Mouse (Mus musculus) midbrain, embryonic 11.5 days (tissue): ENCODE results near the gene Trp53bp2. TPM values are rescaled to one million over a fixed set of nuclear protein-coding genes. Genes with fewer than 3 reads are reported as not detected.
A peak's percentile ranks its signal among the peaks of the same experiment; 100 is the strongest.

Experiments
- ATAC-seq: fragments of 200-750 bp; cut with Nextera tagmentation; 2 replicates; pipeline ENCODE4 v1.8.0; 2017; ENCODE audit warnings: moderate TSS enrichment, moderate library complexity; ENCODE audit not compliant: low FRiP score
- DNase-seq: peaks from one replicate; pipeline ENCODE4 v3.0.0; 2015; ENCODE audit warnings: low spot score; ENCODE audit errors: missing footprints
- H3K27ac ChIP-seq: fragments of 300-500 bp; sonication (generic); 2 replicates; pipeline ENCODE4 v1.5.1; 2014; ENCODE audit warnings: low read depth, low read length
- H3K27me3 ChIP-seq: fragments of 300-500 bp; sonication (generic); 2 replicates; pipeline ENCODE4 v1.6.1; 2014; ENCODE audit warnings: mild to moderate bottlenecking, low read length, moderate library complexity, mixed read lengths; ENCODE audit not compliant: control insufficient read depth, insufficient read depth
- H3K36me3 ChIP-seq: fragments of 300-500 bp; sonication (generic); 2 replicates; pipeline ENCODE4 v1.6.1; 2014; ENCODE audit warnings: mild to moderate bottlenecking, low read length, moderate library complexity, mixed read lengths; ENCODE audit not compliant: control insufficient read depth, insufficient read depth
- H3K4me1 ChIP-seq: fragments of 300-500 bp; sonication (generic); 2 replicates; pipeline ENCODE4 v1.6.1; 2014; ENCODE audit warnings: low read length; ENCODE audit not compliant: control insufficient read depth, insufficient read depth
- H3K4me2 ChIP-seq: fragments of 300-500 bp; sonication (generic); 2 replicates; pipeline ENCODE4 v1.6.1; 2014; ENCODE audit warnings: mild to moderate bottlenecking, moderate library complexity
- H3K4me3 ChIP-seq: fragments of 300-500 bp; sonication (generic); 2 replicates; pipeline ENCODE4 v1.5.1; 2014; ENCODE audit warnings: low read depth, low read length
- H3K9ac ChIP-seq: fragments of 300-500 bp; sonication (generic); 2 replicates; pipeline ENCODE4 v1.6.1; 2014; ENCODE audit warnings: low read length
- H3K9me3 ChIP-seq: fragments of 300-500 bp; sonication (generic); 2 replicates; pipeline ENCODE4 v1.6.1; 2016; ENCODE audit warnings: low read length; ENCODE audit not compliant: control insufficient read depth
- WGBS: fragments of 180-500 bp; shearing (Covaris S2); extraction: QIAGEN DNeasy Blood & Tissue Kit; methylation state at CpG from one replicate; pipeline ENCODE4 v1.1.7; 2014; 5-methylcytosine and 5-hydroxymethylcytosine counted together
- polyA plus RNA-seq: library from polyadenylated mRNA; unstranded; fragments of >200 nt; fragmentation: Nextera tagmentation; extraction: Ambion mirVana; gene quantifications from 2 replicates; pipeline ENCODE4 v1.2.1, GENCODE M21; 2014

The Trp53bp2 gene
- 33.5 and 34.8 TPM in 2 replicates for polyA plus RNA-seq

DNA sequence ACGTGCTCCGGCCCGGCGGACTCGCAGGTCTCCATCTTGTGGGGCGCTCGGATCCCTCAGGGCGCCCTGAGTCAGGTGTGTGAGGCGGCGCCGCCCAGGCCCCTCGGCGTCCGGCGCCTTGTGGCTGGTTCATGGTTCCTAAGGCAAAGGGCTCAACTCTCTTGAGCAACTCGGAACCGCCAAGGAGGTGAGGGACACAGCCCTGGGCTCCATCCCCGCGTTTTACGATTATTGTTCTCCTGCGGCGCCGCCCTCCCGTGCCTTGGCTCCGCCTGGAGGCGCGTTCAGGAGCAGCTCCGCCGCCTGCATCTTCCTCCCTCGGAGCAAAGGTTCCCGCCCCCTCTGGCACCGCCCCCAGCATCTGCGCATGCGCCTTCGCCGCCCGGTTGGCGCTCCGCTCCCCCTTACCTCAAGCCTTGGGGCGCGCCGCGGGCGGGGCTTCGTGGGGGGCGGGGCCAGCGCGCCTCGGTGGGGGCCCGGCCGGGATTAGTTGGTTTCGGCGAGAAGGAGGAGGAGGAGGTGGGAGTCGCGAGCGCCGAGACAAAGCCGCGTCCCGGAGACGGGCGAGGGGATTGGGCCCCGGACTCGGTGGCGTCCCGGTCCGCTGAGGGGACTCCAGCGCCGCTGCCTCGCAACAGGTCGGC lies at the start of gene Trp53bp2:
Trp53bp2 (plus strand) TSS at position 489 of the 644 bp plus-strand sequence.
- peak within 1 kb of the TSS; percentile 97 for H3K9ac ChIP-seq
- H3K36me3 ChIP-seq = no peaks in the 10 kb centered on the region
- peaks cover 12% of the 10 kb centered on the region for H3K4me1 ChIP-seq
- ATAC-seq (peak; percentile 96), DNase-seq (peak; percentile 100)
- H3K27ac ChIP-seq = peak within 1 kb of the TSS; percentile 91
- H3K4me2 ChIP-seq = peak within 1 kb of the TSS; percentile 61
- no peaks in the 10 kb centered on the region for H3K9me3 ChIP-seq
- no peaks in the 10 kb centered on the region for H3K27me3 ChIP-seq
- under 1% methylated on average over 60 of the region's 71 CpGs for WGBS
- H3K4me3 ChIP-seq = peak within 1 kb of the TSS; percentile 82

DNA sequence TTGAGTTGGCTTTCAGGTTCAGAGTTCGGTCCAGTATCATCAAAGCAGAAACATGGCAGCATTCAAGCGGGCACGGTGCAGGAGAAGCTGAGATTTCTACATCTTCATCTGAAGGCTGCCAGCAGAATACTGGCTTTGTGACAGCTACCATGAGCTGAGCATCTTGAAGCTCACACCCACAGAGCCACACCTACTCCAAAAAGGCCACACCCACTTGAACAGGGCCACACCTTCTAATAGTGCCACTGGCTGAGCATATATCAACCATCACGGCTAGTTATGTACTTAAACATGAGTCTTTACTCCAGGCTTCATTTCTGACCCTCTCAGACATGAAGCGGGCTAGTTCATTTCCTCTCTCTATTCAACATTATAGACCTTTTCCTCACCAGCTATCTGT lies 46.3 kb upstream of the Trp53bp2 start:
- 94% methylated on average over 5 of the region's 5 CpGs for WGBS
- Histone ChIP-seq H3K4me2 (no peak overlapping the region), H3K9me3 (no peaks in the 10 kb centered on the region), H3K36me3 (no peaks in the 10 kb centered on the region), H3K4me3 (no peak overlapping the region), H3K4me1 (no peaks in the 10 kb centered on the region), H3K27ac (no peak overlapping the region), H3K9ac (no peak overlapping the region), H3K27me3 (no peaks in the 10 kb centered on the region)
- ATAC-seq (no peak), DNase-seq (no peak)

DNA sequence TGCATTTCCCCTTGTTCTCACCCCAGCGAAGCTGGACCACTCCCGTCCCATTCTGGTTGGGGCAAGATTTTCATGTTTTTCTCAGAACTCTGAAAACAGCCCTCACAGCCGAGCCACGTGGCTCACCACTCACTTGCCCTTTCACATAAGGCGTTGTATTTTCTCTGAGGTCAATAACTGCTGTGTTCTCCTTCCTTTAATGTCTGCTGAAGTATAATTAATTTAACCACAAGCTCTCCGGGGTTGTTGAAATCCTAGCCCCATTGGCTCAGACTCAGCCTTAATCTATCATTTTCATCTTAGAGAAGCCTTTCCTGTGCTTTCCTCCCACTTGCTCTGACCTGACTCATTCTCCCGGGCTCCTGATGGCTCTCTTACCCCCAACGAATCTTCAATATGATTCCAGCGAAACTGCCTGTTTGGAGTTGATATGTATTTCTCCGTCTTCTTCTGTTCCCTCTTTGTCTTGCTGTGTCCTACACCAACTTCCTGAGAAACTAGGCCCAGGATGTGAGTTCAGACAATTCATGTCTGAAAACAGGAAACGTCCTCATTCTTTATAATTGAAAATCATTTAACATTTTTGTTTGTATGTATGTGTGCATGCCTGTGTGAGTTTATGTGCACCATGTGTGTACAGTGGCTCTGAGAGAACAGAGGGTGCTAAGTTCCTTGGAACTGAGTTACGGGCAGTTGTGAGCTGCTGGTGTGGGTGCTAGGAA lies 45.1 kb upstream of the Trp53bp2 start:
- no peak for DNase-seq
- Histone ChIP-seq H3K4me3 (no peak overlapping the region), H3K36me3 (no peaks in the 10 kb centered on the region), H3K27me3 (no peaks in the 10 kb centered on the region), H3K4me1 (no peaks in the 10 kb centered on the region), H3K4me2 (no peak overlapping the region), H3K9ac (no peak overlapping the region), H3K9me3 (no peaks in the 10 kb centered on the region), H3K27ac (no peak overlapping the region)
- ATAC-seq = no peak
- 78% methylated on average over 12 of the region's 12 CpGs for WGBS

DNA sequence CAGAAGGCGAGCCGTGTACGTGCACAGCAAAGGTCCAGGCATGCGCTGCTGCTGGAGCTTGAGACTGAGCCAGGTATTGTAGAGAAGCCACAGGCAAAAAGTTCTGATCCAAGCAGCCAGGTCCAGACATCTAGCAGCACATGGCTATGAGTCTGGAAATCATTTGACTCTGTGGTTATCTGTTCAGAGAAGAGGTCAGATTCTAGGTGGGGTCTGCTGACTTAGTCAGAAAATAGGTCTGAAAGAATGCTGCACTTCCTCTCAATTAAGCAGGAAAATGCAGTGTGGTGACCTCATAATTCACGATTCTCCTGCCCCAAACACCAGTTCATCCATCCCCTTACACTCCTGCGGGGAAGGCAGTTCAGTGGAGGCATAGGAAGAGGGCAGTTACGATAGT lies 40.7 kb upstream of the Trp53bp2 start:
- ATAC-seq = no peak
- H3K27ac ChIP-seq = no peak overlapping the region
- no peak overlapping the region for H3K4me2 ChIP-seq
- DNase-seq = no peak
- no peaks in the 10 kb centered on the region for H3K4me1 ChIP-seq
- no peak overlapping the region for H3K9ac ChIP-seq
- H3K9me3 ChIP-seq = no peaks in the 10 kb centered on the region
- H3K36me3 ChIP-seq = no peaks in the 10 kb centered on the region
- no peaks in the 10 kb centered on the region for H3K27me3 ChIP-seq
- H3K4me3 ChIP-seq = no peak overlapping the region
- 84% methylated on average over 7 of the region's 7 CpGs for WGBS

DNA sequence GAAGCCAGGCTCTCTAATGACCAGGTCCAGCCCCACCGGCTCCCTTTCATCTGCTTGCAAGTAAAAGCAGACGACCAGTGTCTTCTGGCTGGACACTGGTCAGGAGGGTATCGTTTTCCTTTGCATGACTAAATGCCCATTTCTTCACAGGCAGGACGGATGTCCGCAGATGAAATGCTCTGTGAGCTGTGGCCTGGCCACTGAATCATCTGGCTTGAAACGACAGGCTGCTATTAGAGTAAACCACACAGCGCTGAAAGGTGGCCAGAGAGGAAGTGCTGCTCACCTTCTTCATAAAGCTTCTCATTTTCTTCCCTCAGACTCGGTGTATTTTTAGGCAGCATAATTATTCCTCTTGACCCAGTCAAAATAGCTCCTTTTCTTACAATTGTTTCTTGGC lies 40.2 kb upstream of the Trp53bp2 start:
- no peaks in the 10 kb centered on the region for H3K36me3 ChIP-seq
- no peak overlapping the region for H3K27ac ChIP-seq
- no peaks in the 10 kb centered on the region for H3K27me3 ChIP-seq
- no peaks in the 10 kb centered on the region for H3K9me3 ChIP-seq
- WGBS = 84% methylated on average over 8 of the region's 8 CpGs
- ATAC-seq = no peak
- DNase-seq = no peak
- H3K4me3 ChIP-seq = no peak overlapping the region
- H3K4me1 ChIP-seq = no peaks in the 10 kb centered on the region
- H3K9ac ChIP-seq = no peak overlapping the region
- H3K4me2 ChIP-seq = no peak overlapping the region

DNA sequence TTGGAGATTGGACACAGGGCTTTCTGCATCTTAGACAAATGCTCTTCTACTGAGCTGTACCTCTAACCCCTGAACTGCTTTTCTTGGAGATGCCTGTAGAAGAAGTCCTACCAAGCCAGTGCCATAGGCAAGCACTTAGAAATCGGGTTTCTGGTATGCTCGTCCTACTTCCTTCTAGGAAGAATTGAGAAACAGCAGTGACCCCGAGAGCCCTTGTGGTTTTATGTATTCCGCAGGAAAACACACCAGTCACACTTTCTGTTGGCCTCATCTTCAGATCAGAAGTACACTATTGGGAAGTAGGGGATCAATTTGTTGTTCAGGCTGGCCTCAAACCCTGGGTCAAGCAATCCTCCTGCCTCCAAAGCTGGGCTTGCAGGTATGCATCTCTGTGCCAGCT lies 39.5 kb upstream of the Trp53bp2 start:
- H3K4me2 ChIP-seq = no peak overlapping the region
- no peak overlapping the region for H3K27ac ChIP-seq
- no peak overlapping the region for H3K9ac ChIP-seq
- H3K36me3 ChIP-seq = no peaks in the 10 kb centered on the region
- H3K4me3 ChIP-seq = no peak overlapping the region
- no peaks in the 10 kb centered on the region for H3K27me3 ChIP-seq
- DNase-seq (no peak), ATAC-seq (no peak)
- H3K9me3 ChIP-seq = no peaks in the 10 kb centered on the region
- 89% methylated on average over 4 of the region's 4 CpGs for WGBS
- no peaks in the 10 kb centered on the region for H3K4me1 ChIP-seq

DNA sequence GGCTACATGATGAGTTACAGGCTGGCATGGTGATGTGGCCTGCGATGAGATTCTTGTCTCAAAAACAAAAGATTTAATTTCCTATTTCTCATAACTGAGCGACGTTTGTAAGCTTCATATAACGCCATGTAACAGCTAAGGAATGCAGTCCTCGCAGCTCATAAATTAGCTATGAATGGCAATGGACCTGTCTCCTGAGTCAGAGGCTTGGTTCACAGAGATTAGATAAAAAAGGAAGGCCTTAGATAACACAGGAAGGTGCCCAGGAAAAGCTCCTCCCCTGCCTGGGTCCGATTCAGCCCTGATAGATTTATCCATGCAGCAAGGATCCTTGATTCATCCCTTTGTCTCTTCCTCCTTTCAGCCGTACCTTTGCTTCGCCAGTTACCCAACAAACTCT lies 37.1 kb upstream of the Trp53bp2 start:
- DNase-seq (no peak), ATAC-seq (no peak)
- Histone ChIP-seq H3K27me3 (no peaks in the 10 kb centered on the region), H3K27ac (no peak overlapping the region), H3K4me2 (no peak overlapping the region), H3K9me3 (no peaks in the 10 kb centered on the region), H3K4me3 (no peak overlapping the region), H3K4me1 (no peaks in the 10 kb centered on the region), H3K9ac (no peak overlapping the region), H3K36me3 (no peaks in the 10 kb centered on the region)
- WGBS = 83% methylated on average over 8 of the region's 8 CpGs

DNA sequence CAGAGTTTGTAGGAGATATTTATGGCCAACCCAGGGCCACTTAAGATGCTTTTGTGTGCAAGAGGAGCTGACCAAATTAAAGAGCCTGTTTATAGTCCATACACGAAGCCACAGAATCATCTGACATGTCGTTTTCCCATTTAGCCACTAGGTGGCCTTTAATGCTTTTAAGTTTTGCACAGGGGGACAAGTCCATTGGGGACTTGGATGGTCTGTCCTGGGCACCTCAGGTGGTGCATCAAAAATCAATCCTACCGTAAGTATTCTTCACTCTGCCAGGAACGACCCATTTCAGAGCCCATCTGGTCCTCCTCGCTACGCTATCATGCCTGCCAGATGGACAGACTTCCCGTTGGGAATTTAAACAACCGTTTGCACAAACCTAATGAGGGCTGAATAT lies 32.8 kb upstream of the Trp53bp2 start:
- DNase-seq (peak; percentile 91), ATAC-seq (peak; percentile 58; the same call in 1 of the 2 replicates)
- no peaks in the 10 kb centered on the region for H3K27me3 ChIP-seq
- H3K4me2 ChIP-seq = no peak overlapping the region
- 32% methylated on average over 8 of the region's 8 CpGs for WGBS
- H3K4me1 ChIP-seq = no peaks in the 10 kb centered on the region
- H3K4me3 ChIP-seq = no peak overlapping the region
- no peak overlapping the region for H3K27ac ChIP-seq
- no peak overlapping the region for H3K9ac ChIP-seq
- no peaks in the 10 kb centered on the region for H3K36me3 ChIP-seq
- H3K9me3 ChIP-seq = no peaks in the 10 kb centered on the region

DNA sequence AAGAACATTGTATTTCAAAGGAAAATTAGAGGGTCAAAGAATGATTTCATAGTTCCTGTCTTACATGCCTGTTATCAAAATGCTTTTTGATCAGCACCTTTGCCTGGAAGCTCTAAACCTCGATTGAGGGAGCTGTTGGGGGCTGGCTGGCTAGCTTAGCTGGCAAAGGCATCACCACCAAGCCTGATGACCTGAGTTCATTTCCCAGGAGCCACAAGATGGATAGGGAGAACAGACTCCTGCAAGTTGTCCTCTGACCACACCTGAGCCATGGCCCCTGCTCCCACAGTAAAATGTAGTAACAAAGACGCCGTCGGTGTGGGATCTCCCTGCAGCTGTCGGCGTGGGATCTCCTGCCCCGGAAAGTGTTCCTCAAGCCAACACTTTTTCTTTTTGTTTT lies 32.1 kb upstream of the Trp53bp2 start:
- H3K4me2 ChIP-seq = no peak overlapping the region
- no peaks in the 10 kb centered on the region for H3K4me1 ChIP-seq
- no peak overlapping the region for H3K4me3 ChIP-seq
- ATAC-seq (no peak), DNase-seq (no peak)
- WGBS = 91% methylated on average over 7 of the region's 7 CpGs
- H3K27ac ChIP-seq = no peak overlapping the region
- H3K27me3 ChIP-seq = no peaks in the 10 kb centered on the region
- no peaks in the 10 kb centered on the region for H3K36me3 ChIP-seq
- no peaks in the 10 kb centered on the region for H3K9me3 ChIP-seq
- H3K9ac ChIP-seq = no peak overlapping the region
